Mouse (Mus musculus): ENCODE measurements at regions not wholly inside any gene's neighbourhood (a gene's known extent, or its start where the extent isn't known, plus 50 kb on each side); places are given as distances from the start of the nearest gene placed in this dataset.

DNA sequence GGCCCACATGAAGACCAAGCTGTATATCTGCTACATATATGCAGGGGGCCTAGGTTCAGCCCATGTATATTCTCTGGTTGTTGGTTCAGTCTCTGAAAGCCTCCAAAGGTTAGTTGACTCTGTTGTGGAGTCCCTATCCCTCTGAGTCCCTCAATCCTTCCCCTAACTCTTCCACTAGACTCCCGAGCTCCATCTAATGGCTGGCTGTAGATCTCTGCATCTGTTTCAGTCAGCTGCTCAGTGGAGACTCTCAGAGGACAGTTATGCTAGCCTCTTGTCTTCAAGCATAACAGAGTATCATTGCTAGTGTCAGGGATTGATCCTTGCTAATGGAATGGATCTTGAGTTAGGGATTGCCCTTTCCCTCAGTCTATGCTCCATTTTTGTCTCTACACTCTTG is 275.0 kb upstream of the Pitrm1 start:
- no peak for DNase-seq (ENCODE audit: low spot score)
- Histone ChIP-seq H3K27me3 (ENCODE audit: control insufficient read depth, insufficient read depth, low read length) (no peaks in the 10 kb centered on the region), H3K9ac (replicated peaks; ENCODE audit: low read length) (no peak overlapping the region), H3K4me3 (ENCODE audit: low read depth, low read length) (no peak overlapping the region), H3K27ac (replicated peaks; ENCODE audit: low read depth, low read length) (no peak overlapping the region), H3K4me2 (ENCODE audit: low read depth, low read length) (no peak overlapping the region), H3K9me3 (replicated peaks; ENCODE audit: control insufficient read depth, low read length) (no peaks in the 10 kb centered on the region), H3K4me1 (ENCODE audit: control insufficient read depth, insufficient read depth, low read length) (no peaks in the 10 kb centered on the region), H3K36me3 (replicated peaks; ENCODE audit: control insufficient read depth, insufficient read depth, low read depth, low read length) (no peaks in the 10 kb centered on the region)
- ATAC-seq (replicated peaks; ENCODE audit: insufficient number of reproducible peaks, low FRiP score, low TSS enrichment, low read depth): no peak
- WGBS: 45% methylated on average over 1 of the region's 1 CpGs

GRCm38 (mm10) chr13:6280073-6280472 is 267.9 kb upstream of the Pitrm1 start:
- 86% methylated on average over 1 of the region's 1 CpGs for WGBS
- no peak overlapping the region for H3K27ac ChIP-seq (replicated peaks; ENCODE audit: low read depth, low read length)
- DNase-seq (ENCODE audit: low spot score): no peak
- H3K4me2 ChIP-seq (ENCODE audit: low read depth, low read length): no peak overlapping the region
- no peaks in the 10 kb centered on the region for H3K9me3 ChIP-seq (replicated peaks; ENCODE audit: control insufficient read depth, low read length)
- H3K4me3 ChIP-seq (ENCODE audit: low read depth, low read length): no peak overlapping the region
- H3K9ac ChIP-seq (replicated peaks; ENCODE audit: low read length): no peak overlapping the region
- no peaks in the 10 kb centered on the region for H3K27me3 ChIP-seq (ENCODE audit: control insufficient read depth, insufficient read depth, low read length)
- ATAC-seq (replicated peaks; ENCODE audit: insufficient number of reproducible peaks, low FRiP score, low TSS enrichment, low read depth): no peak
- no peaks in the 10 kb centered on the region for H3K36me3 ChIP-seq (replicated peaks; ENCODE audit: control insufficient read depth, insufficient read depth, low read depth, low read length)
- H3K4me1 ChIP-seq (ENCODE audit: control insufficient read depth, insufficient read depth, low read length): no peaks in the 10 kb centered on the region

DNA sequence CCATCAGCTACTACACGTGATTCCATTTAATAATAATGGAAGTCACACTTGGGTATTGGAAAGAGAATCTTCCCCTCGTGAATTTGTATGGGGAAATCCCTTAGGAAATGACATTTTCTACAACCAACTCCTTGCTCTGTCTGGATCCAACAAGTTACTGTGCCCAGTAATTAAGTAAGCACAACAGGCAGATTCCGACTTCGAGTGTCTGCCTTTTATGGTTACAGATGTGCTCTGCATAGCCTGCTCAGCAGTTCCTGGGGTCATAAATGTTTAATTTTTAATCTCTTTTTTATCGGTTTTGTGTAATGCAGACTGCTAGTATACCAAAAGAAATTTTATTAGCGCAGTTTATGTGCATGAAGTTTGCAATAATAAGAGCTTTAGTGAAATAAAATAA is 259.8 kb upstream of the Pitrm1 start:
- Histone ChIP-seq H3K27me3 (ENCODE audit: control insufficient read depth, insufficient read depth, low read length) (no peaks in the 10 kb centered on the region), H3K27ac (replicated peaks; ENCODE audit: low read depth, low read length) (no peak overlapping the region), H3K9me3 (replicated peaks; ENCODE audit: control insufficient read depth, low read length) (no peaks in the 10 kb centered on the region), H3K9ac (replicated peaks; ENCODE audit: low read length) (no peak overlapping the region), H3K4me2 (ENCODE audit: low read depth, low read length) (no peak overlapping the region), H3K4me3 (ENCODE audit: low read depth, low read length) (no peak overlapping the region), H3K4me1 (ENCODE audit: control insufficient read depth, insufficient read depth, low read length) (no peaks in the 10 kb centered on the region), H3K36me3 (replicated peaks; ENCODE audit: control insufficient read depth, insufficient read depth, low read depth, low read length) (no peaks in the 10 kb centered on the region)
- ATAC-seq (replicated peaks; ENCODE audit: insufficient number of reproducible peaks, low FRiP score, low TSS enrichment, low read depth): no peak
- no peak for DNase-seq (ENCODE audit: low spot score)
- WGBS: 82% methylated on average over 6 of the region's 6 CpGs

GRCm38 (mm10) chr13:6292098-6292497 is 255.9 kb upstream of the Pitrm1 start:
- H3K36me3 ChIP-seq (replicated peaks; ENCODE audit: control insufficient read depth, insufficient read depth, low read depth, low read length): no peaks in the 10 kb centered on the region
- H3K4me3 ChIP-seq (ENCODE audit: low read depth, low read length): no peak overlapping the region
- H3K9me3 ChIP-seq (replicated peaks; ENCODE audit: control insufficient read depth, low read length): no peaks in the 10 kb centered on the region
- WGBS: 48% methylated on average over 3 of the region's 3 CpGs
- H3K4me1 ChIP-seq (ENCODE audit: control insufficient read depth, insufficient read depth, low read length): no peaks in the 10 kb centered on the region
- DNase-seq (ENCODE audit: low spot score) (no peak), ATAC-seq (replicated peaks; ENCODE audit: insufficient number of reproducible peaks, low FRiP score, low TSS enrichment, low read depth) (no peak)
- no peak overlapping the region for H3K4me2 ChIP-seq (ENCODE audit: low read depth, low read length)
- H3K9ac ChIP-seq (replicated peaks; ENCODE audit: low read length): no peak overlapping the region
- no peaks in the 10 kb centered on the region for H3K27me3 ChIP-seq (ENCODE audit: control insufficient read depth, insufficient read depth, low read length)
- no peak overlapping the region for H3K27ac ChIP-seq (replicated peaks; ENCODE audit: low read depth, low read length)

GRCm38 (mm10) chr13:6305718-6306117 is 242.2 kb upstream of the Pitrm1 start:
- no peaks in the 10 kb centered on the region for H3K36me3 ChIP-seq (replicated peaks; ENCODE audit: control insufficient read depth, insufficient read depth, low read depth, low read length)
- no peaks in the 10 kb centered on the region for H3K27me3 ChIP-seq (ENCODE audit: control insufficient read depth, insufficient read depth, low read length)
- no peak overlapping the region for H3K4me2 ChIP-seq (ENCODE audit: low read depth, low read length)
- H3K27ac ChIP-seq (replicated peaks; ENCODE audit: low read depth, low read length): no peak overlapping the region
- no peaks in the 10 kb centered on the region for H3K9me3 ChIP-seq (replicated peaks; ENCODE audit: control insufficient read depth, low read length)
- H3K4me1 ChIP-seq (ENCODE audit: control insufficient read depth, insufficient read depth, low read length): no peaks in the 10 kb centered on the region
- ATAC-seq (replicated peaks; ENCODE audit: insufficient number of reproducible peaks, low FRiP score, low TSS enrichment, low read depth) (no peak), DNase-seq (ENCODE audit: low spot score) (no peak)
- H3K4me3 ChIP-seq (ENCODE audit: low read depth, low read length): no peak overlapping the region
- no peak overlapping the region for H3K9ac ChIP-seq (replicated peaks; ENCODE audit: low read length)

GRCm38 (mm10) chr13:6306616-6306988 is 241.3 kb upstream of the Pitrm1 start:
- 36% methylated on average over 4 of the region's 4 CpGs for WGBS
- Histone ChIP-seq H3K9me3 (replicated peaks; ENCODE audit: control insufficient read depth, low read length) (no peaks in the 10 kb centered on the region), H3K4me2 (ENCODE audit: low read depth, low read length) (no peak overlapping the region), H3K27ac (replicated peaks; ENCODE audit: low read depth, low read length) (no peak overlapping the region), H3K4me3 (ENCODE audit: low read depth, low read length) (no peak overlapping the region), H3K9ac (replicated peaks; ENCODE audit: low read length) (no peak overlapping the region), H3K36me3 (replicated peaks; ENCODE audit: control insufficient read depth, insufficient read depth, low read depth, low read length) (no peaks in the 10 kb centered on the region), H3K4me1 (ENCODE audit: control insufficient read depth, insufficient read depth, low read length) (no peaks in the 10 kb centered on the region), H3K27me3 (ENCODE audit: control insufficient read depth, insufficient read depth, low read length) (no peaks in the 10 kb centered on the region)
- no peak for ATAC-seq (replicated peaks; ENCODE audit: insufficient number of reproducible peaks, low FRiP score, low TSS enrichment, low read depth)
- DNase-seq (ENCODE audit: low spot score): peak; percentile 68

GRCm38 (mm10) chr13:6306989-6307917 is 240.7 kb upstream of the Pitrm1 start:
- DNase-seq (ENCODE audit: low spot score) (peak; percentile 3), ATAC-seq (replicated peaks; ENCODE audit: insufficient number of reproducible peaks, low FRiP score, low TSS enrichment, low read depth) (0 out of 2 replicates have a peak, but pooled peaks have one; percentile 29)
- whole genome bisulfite sequencing: 56% methylated on average over 7 of the region's 7 CpGs
- H3K9ac ChIP-seq (replicated peaks; ENCODE audit: low read length): no peak overlapping the region
- H3K4me2 ChIP-seq (ENCODE audit: low read depth, low read length): no peak overlapping the region
- H3K27me3 ChIP-seq (ENCODE audit: control insufficient read depth, insufficient read depth, low read length): no peaks in the 10 kb centered on the region
- H3K36me3 ChIP-seq (replicated peaks; ENCODE audit: control insufficient read depth, insufficient read depth, low read depth, low read length): no peaks in the 10 kb centered on the region
- H3K9me3 ChIP-seq (replicated peaks; ENCODE audit: control insufficient read depth, low read length): no peaks in the 10 kb centered on the region
- H3K4me1 ChIP-seq (ENCODE audit: control insufficient read depth, insufficient read depth, low read length): no peaks in the 10 kb centered on the region
- no peak overlapping the region for H3K4me3 ChIP-seq (ENCODE audit: low read depth, low read length)
- no peak overlapping the region for H3K27ac ChIP-seq (replicated peaks; ENCODE audit: low read depth, low read length)

DNA sequence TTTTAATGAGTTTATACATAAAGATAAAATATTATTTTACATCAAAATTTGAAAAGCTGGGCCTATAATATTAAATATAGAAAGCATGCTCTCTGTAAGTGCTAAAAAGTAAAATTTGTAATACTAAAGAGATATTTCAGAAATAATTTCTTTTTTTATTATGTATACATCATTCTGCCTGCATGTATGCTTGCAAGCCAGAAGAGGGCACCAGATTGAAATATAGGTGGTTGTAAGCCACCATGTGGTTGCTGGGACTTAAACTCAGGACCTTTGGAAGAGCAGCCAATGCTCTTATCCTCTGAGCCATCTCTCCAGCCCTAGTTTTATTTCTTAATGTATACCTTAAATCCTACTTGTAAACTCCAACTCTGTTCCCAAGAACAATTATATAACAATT is 231.7 kb upstream of the Pitrm1 start:
- ATAC-seq (replicated peaks; ENCODE audit: insufficient number of reproducible peaks, low FRiP score, low TSS enrichment, low read depth): no peak
- Histone ChIP-seq H3K4me1 (ENCODE audit: control insufficient read depth, insufficient read depth, low read length) (no peaks in the 10 kb centered on the region), H3K9ac (replicated peaks; ENCODE audit: low read length) (no peak overlapping the region), H3K4me2 (ENCODE audit: low read depth, low read length) (no peak overlapping the region), H3K36me3 (replicated peaks; ENCODE audit: control insufficient read depth, insufficient read depth, low read depth, low read length) (no peaks in the 10 kb centered on the region), H3K4me3 (ENCODE audit: low read depth, low read length) (no peak overlapping the region), H3K27ac (replicated peaks; ENCODE audit: low read depth, low read length) (no peak overlapping the region), H3K9me3 (replicated peaks; ENCODE audit: control insufficient read depth, low read length) (no peaks in the 10 kb centered on the region), H3K27me3 (ENCODE audit: control insufficient read depth, insufficient read depth, low read length) (no peaks in the 10 kb centered on the region)
- DNase-seq (ENCODE audit: low spot score): no peak

Data from embryonic facial prominence, embryonic 11.5 days (tissue).